Mouse (Mus musculus) heart, adult 2 months (tissue): ENCODE measurements around the gene Mrpl27.

Experiments used
- EP300 ChIP-seq: fragments of 200-500 bp; IDR thresholded peaks from 2 replicates; pipeline ENCODE4 v1.6.1; 2011; ENCODE audit warnings: low read depth, low read length, control low read depth; ENCODE audit not compliant: insufficient read depth
- POLR2A ChIP-seq: fragments of 200-500 bp; IDR thresholded peaks from 2 replicates; pipeline ENCODE4 v1.6.1; 2011; ENCODE audit warnings: mild to moderate bottlenecking, low read depth, low read length, control low read depth; ENCODE audit not compliant: insufficient read depth

- TF ChIP-seq EP300 = no peak
- no peak for TF ChIP-seq POLR2A
Observed at GRCm38 (mm10) chr11:94680639-94681038, 27.1 kb downstream of the Mrpl27 start.
